8 mouse cellular contexts compared by ENCODE assay signal in the genomic region with DNA sequence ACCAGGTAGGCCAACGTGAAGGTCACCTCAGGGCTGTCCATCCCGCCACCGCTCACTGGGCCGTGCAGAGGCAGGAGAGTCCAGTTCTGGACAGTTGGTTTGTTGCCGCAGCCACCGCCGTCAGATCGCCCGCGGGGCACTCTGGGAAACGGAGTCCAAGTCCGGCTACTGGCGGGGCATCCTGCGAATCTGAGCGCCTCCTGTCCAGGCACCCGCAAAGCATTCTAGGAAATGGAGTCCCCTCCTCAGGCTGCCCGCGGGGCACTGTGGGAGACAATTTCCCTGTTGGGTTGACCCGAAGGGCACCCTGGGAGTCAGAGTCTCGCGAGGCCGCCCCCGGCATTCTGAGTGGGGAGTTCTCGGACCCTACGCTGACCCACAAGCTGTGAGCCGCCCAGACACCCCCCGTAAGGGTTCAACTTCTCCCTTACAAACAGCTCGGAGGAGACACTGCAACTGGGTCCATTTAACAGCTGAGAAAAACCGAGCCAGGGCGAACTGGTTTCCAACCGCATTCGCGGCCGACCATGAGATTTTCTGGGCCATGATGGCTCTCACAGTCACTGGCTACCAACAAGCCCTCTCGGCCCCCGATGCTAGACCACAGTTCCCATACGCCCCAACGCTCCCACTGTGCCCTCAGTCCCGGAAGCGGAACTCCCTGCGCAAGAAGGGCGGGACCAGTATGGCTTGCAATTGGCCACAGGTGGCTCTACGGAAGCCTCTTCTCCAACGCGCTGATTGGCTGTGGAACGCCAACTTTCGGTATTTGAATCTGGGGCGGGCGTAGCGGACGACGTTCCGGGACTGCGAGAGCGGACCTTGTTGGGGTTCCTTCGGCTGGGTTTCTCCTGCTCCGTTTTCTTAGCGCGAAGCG. TPM values are rescaled to one million over a fixed set of nuclear protein-coding genes. Genes with fewer than 3 reads are reported as not detected.
A peak's percentile ranks its signal among the peaks of the same experiment; 100 is the strongest.
DNase-seq lines count a peak whose midpoint lies in the region; ATAC-seq and TF ChIP-seq lines count a peak whose summit lies in the region.

Gene Tacc3, plus strand, starts transcription at position 342 of the 877 bp plus-strand sequence.
Gene Tmem129, minus strand, starts transcription at position 630 of the 877 bp plus-strand sequence.

- peak within 1 kb of the TSS; percentile 83 for H3K4me2 ChIP-seq in heart, embryonic 12.5 days
- H3K4me2 ChIP-seq in kidney, postnatal 0 days (ENCODE audit: low read length), result peak within 1 kb of the TSS; percentile 66
- peak within 1 kb of the TSS; percentile 92 for H3K4me2 ChIP-seq in liver, embryonic 11.5 days
- H3K4me2 ChIP-seq in stomach, embryonic 14.5 days (replicated peaks; ENCODE audit: low read depth, low read length), result peak within 1 kb of the TSS; percentile 92

- peaks cover 52% of the 10 kb centered on the region for H3K36me3 ChIP-seq in heart, embryonic 12.5 days
- 0 out of 2 replicates have a peak, but pooled peaks cover 12% of the 10 kb centered on the region for H3K36me3 ChIP-seq in kidney, postnatal 0 days (ENCODE audit: insufficient read depth, low read length)
- H3K36me3 ChIP-seq in liver, embryonic 11.5 days (ENCODE audit: control insufficient read depth, insufficient read depth, low read length), result peaks cover 19% of the 10 kb centered on the region
- H3K36me3 ChIP-seq in stomach, embryonic 14.5 days (ENCODE audit: control insufficient read depth, insufficient read depth, low read length), result peaks cover 27% of the 10 kb centered on the region

- no peaks in the 10 kb centered on the region for H3K27me3 ChIP-seq in heart, embryonic 12.5 days (replicated peaks)
- H3K27me3 ChIP-seq in kidney, postnatal 0 days (ENCODE audit: insufficient read depth, low read length), result no peaks in the 10 kb centered on the region
- no peaks in the 10 kb centered on the region for H3K27me3 ChIP-seq in liver, embryonic 11.5 days (replicated peaks; ENCODE audit: control insufficient read depth, insufficient read depth, low read length)
- H3K27me3 ChIP-seq in stomach, embryonic 14.5 days (ENCODE audit: control insufficient read depth, insufficient read depth, low read length), result no peaks in the 10 kb centered on the region

- no peaks in the 10 kb centered on the region for H3K9me3 ChIP-seq in heart, embryonic 12.5 days (replicated peaks)
- H3K9me3 ChIP-seq in kidney, postnatal 0 days (replicated peaks; ENCODE audit: low read length), result no peaks in the 10 kb centered on the region
- H3K9me3 ChIP-seq in liver, embryonic 11.5 days (ENCODE audit: control insufficient read depth, low read length), result no peaks in the 10 kb centered on the region
- no peaks in the 10 kb centered on the region for H3K9me3 ChIP-seq in stomach, embryonic 14.5 days (ENCODE audit: control insufficient read depth, low read depth, low read length)

- peak within 1 kb of the TSS; percentile 94 for H3K27ac ChIP-seq in heart, embryonic 12.5 days (ENCODE audit: poor library complexity, severe bottlenecking)
- H3K27ac ChIP-seq in kidney, postnatal 0 days, result peak within 1 kb of the TSS; percentile 97
- peak within 1 kb of the TSS; percentile 92 for H3K27ac ChIP-seq in liver, embryonic 11.5 days (ENCODE audit: low read depth, low read length)
- peak within 1 kb of the TSS; percentile 92 for H3K27ac ChIP-seq in stomach, embryonic 14.5 days (ENCODE audit: low read length)

- H3K4me1 ChIP-seq in heart, embryonic 12.5 days (replicated peaks), result peaks cover 40% of the 10 kb centered on the region
- peaks cover 15% of the 10 kb centered on the region; the same call in 1 of the 2 replicates for H3K4me1 ChIP-seq in kidney, postnatal 0 days (replicated peaks; ENCODE audit: insufficient read depth, low read length)
- peaks cover 18% of the 10 kb centered on the region for H3K4me1 ChIP-seq in liver, embryonic 11.5 days (replicated peaks; ENCODE audit: control insufficient read depth, insufficient read depth, low read length)
- peaks cover 13% of the 10 kb centered on the region for H3K4me1 ChIP-seq in stomach, embryonic 14.5 days (ENCODE audit: control insufficient read depth, insufficient read depth, low read length)

- DNase-seq in CD4-positive helper T cell, adult 2 months (ENCODE audit: low read depth, low spot score), result peak; percentile 98
- peak; percentile 98 for DNase-seq in brain, embryonic 18.5 days (ENCODE audit: low read depth, low spot score)
- peak; percentile 100 for DNase-seq in kidney, postnatal 0 days (ENCODE audit: low spot score)
- DNase-seq in liver, embryonic 11.5 days (ENCODE audit: low spot score), result peak; percentile 98
- peak; percentile 97 for DNase-seq in naive thymus-derived CD4-positive, alpha-beta T cell, adult 2 months (ENCODE audit: low read depth)

- H3K9ac ChIP-seq in heart, embryonic 12.5 days, result peak within 1 kb of the TSS; percentile 85
- H3K9ac ChIP-seq in kidney, postnatal 0 days (ENCODE audit: low read depth, low read length), result peak within 1 kb of the TSS; percentile 66
- H3K9ac ChIP-seq in liver, embryonic 11.5 days (ENCODE audit: low read depth, low read length), result peak within 1 kb of the TSS; percentile 92
- H3K9ac ChIP-seq in stomach, embryonic 14.5 days (replicated peaks; ENCODE audit: low read depth, low read length), result peak within 1 kb of the TSS; percentile 68

- 0 out of 2 replicates have a peak, but pooled peaks have one; percentile 14 for TF ChIP-seq CTCF in kidney, postnatal 0 days (IDR thresholded peaks at IDR 0.05; ENCODE audit: low read depth)

- peak; percentile 82 for ATAC-seq in erythroid progenitor cell, adult 5-6 weeks (replicated peaks; ENCODE audit: low FRiP score, poor library complexity, severe bottlenecking)
- ATAC-seq in heart, embryonic 12.5 days (ENCODE audit: insufficient number of reproducible peaks, low FRiP score), result peak; percentile 96
- ATAC-seq in kidney, postnatal 0 days (replicated peaks; ENCODE audit: low FRiP score, low read depth), result peak; percentile 97
- peak; percentile 94 for ATAC-seq in liver, embryonic 11.5 days (replicated peaks; ENCODE audit: low FRiP score)
- ATAC-seq in stomach, embryonic 14.5 days (ENCODE audit: insufficient number of reproducible peaks, insufficient read depth, low FRiP score, low read depth), result peak; percentile 96

- WGBS in heart, embryonic 12.5 days, result under 1% methylated on average over 60 of the region's 60 CpGs
- under 1% methylated on average over 60 of the region's 60 CpGs for WGBS in kidney, postnatal 0 days
- under 1% methylated on average over 60 of the region's 60 CpGs for WGBS in liver, embryonic 11.5 days
- under 1% methylated on average over 60 of the region's 60 CpGs for WGBS in stomach, embryonic 14.5 days

- peak within 1 kb of the TSS; percentile 74 for H3K4me3 ChIP-seq in heart, embryonic 12.5 days
- H3K4me3 ChIP-seq in kidney, postnatal 0 days (replicated peaks; ENCODE audit: low read depth, low read length), result peak within 1 kb of the TSS; percentile 73
- H3K4me3 ChIP-seq in liver, embryonic 11.5 days (ENCODE audit: low read depth, low read length), result peak within 1 kb of the TSS; percentile 87
- peak within 1 kb of the TSS; percentile 76 for H3K4me3 ChIP-seq in stomach, embryonic 14.5 days (ENCODE audit: low read depth, low read length)

RNA-seq across cellular contexts. Expression of gene Tacc3, which starts in this region (rescaled TPM):
- 544 and 682 TPM in 2 replicates for total RNA-seq in erythroid progenitor cell, adult 5-6 weeks (2015; ENCODE audit: low replicate concordance)
- 404 and 639 TPM in 2 replicates for total RNA-seq in erythroid progenitor cell, adult 5-6 weeks (2017; ENCODE audit: low replicate concordance)
- polyA plus RNA-seq in heart, embryonic 12.5 days (2016; fragmentation: Nextera tagmentation; extraction: Ambion mirVana), result 152 and 163 TPM in 2 replicates
- polyA plus RNA-seq in kidney, postnatal 0 days (2015; fragmentation: Nextera tagmentation; extraction: Ambion mirVana), result 74.3 and 84.9 TPM in 2 replicates
- 229 and 255 TPM in 2 replicates for polyA plus RNA-seq in liver, embryonic 11.5 days (2014; fragmentation: Nextera tagmentation; extraction: Ambion mirVana)
- polyA plus RNA-seq in stomach, embryonic 14.5 days (2014; fragmentation: Nextera tagmentation; extraction: Ambion mirVana), result 168 and 174 TPM in 2 replicates

RNA-seq across cellular contexts. Expression of gene Tmem129, which starts in this region (rescaled TPM):
- 44.4 and 49.4 TPM in 2 replicates for total RNA-seq in erythroid progenitor cell, adult 5-6 weeks (2015; ENCODE audit: low replicate concordance)
- 28.2 and 37.7 TPM in 2 replicates for total RNA-seq in erythroid progenitor cell, adult 5-6 weeks (2017; ENCODE audit: low replicate concordance)
- polyA plus RNA-seq in heart, embryonic 12.5 days (2016; fragmentation: Nextera tagmentation; extraction: Ambion mirVana), result 34.3 and 34.9 TPM in 2 replicates
- polyA plus RNA-seq in kidney, postnatal 0 days (2015; fragmentation: Nextera tagmentation; extraction: Ambion mirVana), result 26.4 and 29.5 TPM in 2 replicates
- 35.7 and 38.0 TPM in 2 replicates for polyA plus RNA-seq in liver, embryonic 11.5 days (2014; fragmentation: Nextera tagmentation; extraction: Ambion mirVana)
- polyA plus RNA-seq in stomach, embryonic 14.5 days (2014; fragmentation: Nextera tagmentation; extraction: Ambion mirVana), result 36.3 and 39.8 TPM in 2 replicates

Comparison
In these comparisons a context has a peak if more than half of its experiments do, and no peak if none do; other contexts are left out.
1. Peak in every context shown above with its lines: DNase-seq, ATAC-seq, H3K4me3 ChIP-seq and H3K27ac ChIP-seq.